Mouse (Mus musculus): ENCODE data around the gene Rara. TPM values are rescaled to one million over a fixed set of nuclear protein-coding genes. Genes with fewer than 3 reads are reported as not detected.

Rara gene
- total and polyA plus RNA-seq, 3 experiments: 10.1 to 12.8 (median 10.9) TPM

GRCm38 (mm10) chr11:98924633-98925175 lies 2.9 kb upstream of the Rara start:
- Histone ChIP-seq H3K9ac (ENCODE audit: low read depth, low read length) (no peak overlapping the region), H3K36me3 (ENCODE audit: control insufficient read depth, insufficient read depth, low read length) (no peaks in the 10 kb centered on the region), H3K79me2 (replicated peaks; ENCODE audit: control insufficient read depth, insufficient read depth, low read length) (no peaks in the 10 kb centered on the region), H3K4me1 (ENCODE audit: control insufficient read depth, insufficient read depth, low read length) (peaks cover 20% of the 10 kb centered on the region), H3K27me3 (ENCODE audit: control insufficient read depth, insufficient read depth, low read length) (no peaks in the 10 kb centered on the region), H3K27ac (no peak overlapping the region), H3K4me3 (no peak overlapping the region)
- no peak for DNase-seq
- intact Hi-C loops (cut with DNase I): loop anchor here (5.0 kb wide), 3 partner anchors 118 to 223 kb away; partner anchors contain the start of gene Igfbp4
- WGBS: 75% methylated on average over 5 of the region's 5 CpGs
- TF ChIP-seq CTCF (IDR thresholded peaks at IDR 0.05) (no peak), POLR2A (IDR thresholded peaks at IDR 0.05; ENCODE audit: insufficient read depth, low read depth, low read length) (no peak), EP300 (IDR thresholded peaks at IDR 0.05; ENCODE audit: insufficient read depth, low read depth, low read length) (no peak)

DNA sequence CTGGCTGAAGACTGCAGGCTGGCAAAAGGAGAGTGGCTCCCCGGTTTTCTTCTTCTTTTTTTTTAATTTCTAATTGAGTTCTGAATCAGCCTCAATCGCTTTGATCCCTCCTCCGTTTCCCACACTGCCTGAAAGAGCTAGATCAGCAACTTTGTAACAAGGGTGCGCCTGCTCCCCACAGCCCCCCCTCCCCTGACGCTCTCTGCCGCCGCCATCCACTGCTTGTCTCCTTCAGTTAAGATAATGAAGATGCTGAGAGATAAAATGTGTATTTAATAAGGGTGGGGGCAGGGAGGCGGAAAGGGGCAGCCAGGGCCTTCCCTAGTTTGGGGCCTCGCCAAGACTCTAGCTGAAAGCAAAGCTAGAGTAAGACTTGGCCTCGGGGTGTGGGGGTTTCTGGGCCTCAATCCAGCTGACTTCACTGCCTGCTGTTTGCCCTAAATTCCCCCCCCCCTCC lies 2.3 kb upstream of the Rara start:
- no peak for TF ChIP-seq CTCF (IDR thresholded peaks at IDR 0.05)
- TF ChIP-seq EP300 (IDR thresholded peaks at IDR 0.05; ENCODE audit: insufficient read depth, low read depth, low read length): no peak
- TF ChIP-seq POLR2A (IDR thresholded peaks at IDR 0.05; ENCODE audit: insufficient read depth, low read depth, low read length): no peak
- Histone ChIP-seq H3K27ac (no peak overlapping the region), H3K27me3 (ENCODE audit: control insufficient read depth, insufficient read depth, low read length) (no peaks in the 10 kb centered on the region), H3K4me3 (no peak overlapping the region), H3K4me1 (ENCODE audit: control insufficient read depth, insufficient read depth, low read length) (peaks cover 24% of the 10 kb centered on the region), H3K9ac (ENCODE audit: low read depth, low read length) (no peak overlapping the region), H3K36me3 (ENCODE audit: control insufficient read depth, insufficient read depth, low read length) (no peaks in the 10 kb centered on the region), H3K79me2 (replicated peaks; ENCODE audit: control insufficient read depth, insufficient read depth, low read length) (no peaks in the 10 kb centered on the region)
- peak in 1 of 2 experiments; percentile 28 for DNase-seq
- intact Hi-C loops (cut with DNase I): loop anchor here (5.0 kb wide), 1 partner anchor 222 kb away; no protein-coding TSS in a partner anchor
- 37% methylated on average over 10 of the region's 10 CpGs for WGBS

- intact Hi-C loops (cut with DNase I): loop anchor here (5.0 kb wide), 1 partner anchor 221 kb away; no protein-coding TSS in a partner anchor
- no peaks in the 10 kb centered on the region for H3K36me3 ChIP-seq (ENCODE audit: control insufficient read depth, insufficient read depth, low read length)
- WGBS: 26% methylated on average over 12 of the region's 12 CpGs
- no peak overlapping the region for H3K4me3 ChIP-seq
- H3K79me2 ChIP-seq (replicated peaks; ENCODE audit: control insufficient read depth, insufficient read depth, low read length): no peaks in the 10 kb centered on the region
- H3K27me3 ChIP-seq (ENCODE audit: control insufficient read depth, insufficient read depth, low read length): no peaks in the 10 kb centered on the region
- H3K9ac ChIP-seq (ENCODE audit: low read depth, low read length): no peak overlapping the region
- peaks cover 30% of the 10 kb centered on the region for H3K4me1 ChIP-seq (ENCODE audit: control insufficient read depth, insufficient read depth, low read length)
- DNase-seq: peak; percentile 21 to 36
- H3K27ac ChIP-seq: no peak overlapping the region; the same call in 1 of the 2 replicates
- TF ChIP-seq CTCF (IDR thresholded peaks at IDR 0.05) (no peak), POLR2A (IDR thresholded peaks at IDR 0.05; ENCODE audit: insufficient read depth, low read depth, low read length) (no peak), EP300 (IDR thresholded peaks at IDR 0.05; ENCODE audit: insufficient read depth, low read depth, low read length) (no peak)
Measured at GRCm38 (mm10) chr11:98925868-98926311, 1.7 kb upstream of the Rara start.

- intact Hi-C loops (cut with DNase I): loop anchor here (5.0 kb wide), 1 partner anchor 221 kb away; no protein-coding TSS in a partner anchor
- Histone ChIP-seq H3K79me2 (replicated peaks; ENCODE audit: control insufficient read depth, insufficient read depth, low read length) (no peaks in the 10 kb centered on the region), H3K27me3 (ENCODE audit: control insufficient read depth, insufficient read depth, low read length) (no peaks in the 10 kb centered on the region), H3K9ac (ENCODE audit: low read depth, low read length) (no peak overlapping the region), H3K27ac (no peak overlapping the region), H3K36me3 (ENCODE audit: control insufficient read depth, insufficient read depth, low read length) (no peaks in the 10 kb centered on the region), H3K4me3 (no peak overlapping the region), H3K4me1 (ENCODE audit: control insufficient read depth, insufficient read depth, low read length) (peaks cover 33% of the 10 kb centered on the region)
- WGBS: 95% methylated on average over 7 of the region's 7 CpGs
- TF ChIP-seq EP300 (IDR thresholded peaks at IDR 0.05; ENCODE audit: insufficient read depth, low read depth, low read length) (no peak), POLR2A (IDR thresholded peaks at IDR 0.05; ENCODE audit: insufficient read depth, low read depth, low read length) (no peak)
- no peak for DNase-seq
Measured at GRCm38 (mm10) chr11:98926553-98926952, 1.1 kb upstream of the Rara start.

GRCm38 (mm10) chr11:98928186-98928893 lies 722 bp downstream of the Rara start:
- Histone ChIP-seq H3K36me3 (ENCODE audit: control insufficient read depth, insufficient read depth, low read length) (no peaks in the 10 kb centered on the region), H3K27ac (no peak overlapping the region), H3K79me2 (replicated peaks; ENCODE audit: control insufficient read depth, insufficient read depth, low read length) (no peaks in the 10 kb centered on the region), H3K27me3 (ENCODE audit: control insufficient read depth, insufficient read depth, low read length) (no peaks in the 10 kb centered on the region), H3K4me3 (no peak overlapping the region), H3K4me1 (ENCODE audit: control insufficient read depth, insufficient read depth, low read length) (peaks cover 31% of the 10 kb centered on the region), H3K9ac (ENCODE audit: low read depth, low read length) (no peak overlapping the region)
- DNase-seq: no peak
- intact Hi-C loops (cut with DNase I): loop anchor here (5.0 kb wide), 1 partner anchor 219 kb away; no protein-coding TSS in a partner anchor
- TF ChIP-seq CTCF (IDR thresholded peaks at IDR 0.05): no peak
- TF ChIP-seq POLR2A (IDR thresholded peaks at IDR 0.05; ENCODE audit: insufficient read depth, low read depth, low read length): no peak
- TF ChIP-seq EP300 (IDR thresholded peaks at IDR 0.05; ENCODE audit: insufficient read depth, low read depth, low read length): no peak
- WGBS: 66% methylated on average over 12 of the region's 12 CpGs

All from heart, adult 2 months (tissue).